Mouse (Mus musculus): ENCODE measurements around the gene Shank3. TPM values are rescaled to one million over a fixed set of nuclear protein-coding genes. Genes with fewer than 3 reads are reported as not detected.

Gene Shank3
- total RNA-seq, 2 experiments from 2014 or later: 196 to 229 TPM

DNA sequence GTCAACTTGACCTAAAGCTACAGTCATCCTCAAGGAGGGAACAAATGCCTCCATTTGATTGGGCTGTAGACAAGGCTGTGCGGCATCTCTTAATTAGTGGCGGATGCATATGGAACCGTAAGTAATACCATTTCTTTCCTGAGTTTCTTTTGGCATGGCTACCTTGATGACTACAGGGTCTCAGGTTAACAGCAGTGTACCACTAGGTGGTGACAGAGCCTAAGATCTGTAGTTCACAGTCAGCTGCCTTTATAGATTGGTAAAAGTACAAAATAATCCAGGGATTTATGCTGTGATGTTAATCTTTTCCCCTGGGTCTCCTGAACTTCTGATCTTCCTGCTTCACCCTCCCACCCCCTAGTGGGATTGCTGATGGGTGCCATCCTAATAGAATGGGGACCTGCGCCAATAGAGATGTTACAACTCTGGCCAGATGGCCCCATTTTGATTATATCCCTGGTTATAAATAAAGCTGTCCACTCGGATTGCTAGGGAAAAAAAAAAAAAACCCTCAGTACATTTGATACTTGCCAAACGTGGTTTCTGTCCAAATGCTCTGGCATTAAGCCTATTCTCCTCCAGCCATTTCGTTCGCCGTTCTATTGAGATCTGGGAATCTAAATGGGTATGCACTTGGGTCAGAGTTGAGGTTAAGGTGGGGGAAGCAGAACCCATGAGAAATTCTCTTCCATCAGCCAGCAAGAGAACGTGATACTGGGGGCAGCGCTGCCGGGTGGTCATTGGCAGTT is 106.6 kb downstream of the Shank3 start:
- DNase-seq (ENCODE audit: low spot score in 2 of 2): no peak
- intact Hi-C loops (cut with DNase I): no loop called here

DNA sequence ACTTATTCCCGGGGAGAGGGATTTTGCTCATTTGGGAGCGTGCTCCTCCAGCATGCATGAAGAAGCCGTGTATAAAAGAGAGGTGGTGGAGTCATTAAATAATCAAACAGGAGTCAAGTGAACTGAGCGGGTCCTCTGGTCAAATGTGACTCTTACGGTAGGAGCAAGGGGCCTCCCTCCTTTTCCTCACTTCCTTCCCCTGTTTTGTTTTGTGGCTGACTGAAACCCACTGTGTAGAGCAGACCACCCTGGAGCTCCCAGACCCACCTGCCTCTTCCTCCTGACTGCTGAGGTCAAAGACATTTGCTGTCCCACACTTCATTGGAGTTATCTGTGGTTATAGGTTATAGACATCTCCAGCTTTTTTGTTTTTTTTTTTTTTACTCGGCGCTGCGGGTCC is 108.1 kb downstream of the Shank3 start:
- intact Hi-C loops (cut with DNase I): no loop called here
- DNase-seq (ENCODE audit: low spot score in 2 of 2): no peak

DNA sequence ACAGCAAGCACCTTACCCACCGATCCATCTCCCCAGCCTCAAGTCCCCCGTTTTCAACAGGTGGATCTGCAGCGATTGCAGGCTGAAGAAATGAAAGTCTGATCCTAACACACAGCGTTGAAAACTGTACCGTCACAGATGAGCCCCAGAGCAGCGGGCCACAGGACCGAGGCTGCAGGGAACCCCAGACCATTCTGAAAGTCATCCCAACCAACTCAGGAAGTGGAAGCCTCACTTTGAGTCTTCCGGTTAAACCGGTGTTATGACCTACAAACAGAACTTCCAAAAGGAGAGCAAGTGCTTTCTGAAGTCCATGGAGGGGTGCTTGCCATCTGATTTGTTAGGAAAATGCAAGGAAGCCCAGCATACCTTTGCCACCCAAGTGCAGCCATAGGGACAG is 108.5 kb downstream of the Shank3 start:
- DNase-seq (ENCODE audit: low spot score in 2 of 2): no peak
- intact Hi-C loops (cut with DNase I): no loop called here

Other genes starting within 250 kb of the Shank3 start
- gene Sbf1, start 184.3 kb upstream of the Shank3 start, total RNA-seq (2021): 100 to 1,000 TPM; 241 to 247 TPM
- gene Adm2, start 176.9 kb upstream of the Shank3 start, total RNA-seq (2021): not detected
- gene Miox, start 165.2 kb upstream of the Shank3 start, total RNA-seq (2021): not detected
- 10 to 100 TPM; 16.9 to 18.5 TPM for gene Lmf2, start 144.0 kb upstream of the Shank3 start, total RNA-seq (2021)
- gene Ncaph2, start 143.9 kb upstream of the Shank3 start, total RNA-seq (2021): 100 to 1,000 TPM in 1 of 2 experiments, 10 to 100 TPM in 1; 89.8 to 109 TPM
- 10 to 100 TPM; 24.0 to 32.2 TPM for gene Sco2, start 125.8 kb upstream of the Shank3 start, total RNA-seq (2021)
- gene Tymp, start 122.6 kb upstream of the Shank3 start, total RNA-seq (2021): 1 to 10 TPM; 1.2 to 1.5 TPM
- 1 to 10 TPM in 1 of 2 experiments, under 1 TPM in 1; 0.66 to 1.9 TPM for gene Odf3b, start 120.3 kb upstream of the Shank3 start, total RNA-seq (2021)
- under 1 TPM; 0.39 to 0.41 TPM for gene Klhdc7b, start 114.7 kb upstream of the Shank3 start, total RNA-seq (2021)
- gene Syce3, start 89.1 kb upstream of the Shank3 start, total RNA-seq (2021): not detected
- 1 to 10 TPM in 1 of 2 experiments, not detected in 1; 3.6 TPM for gene Cpt1b, start 73.8 kb upstream of the Shank3 start, total RNA-seq (2021)
- 1 to 10 TPM; 1.7 to 4.1 TPM for gene C730034F03Rik, start 70.0 kb upstream of the Shank3 start, total RNA-seq (2021)
- under 1 TPM in 1 of 2 experiments, not detected in 1; 0.72 TPM for gene Gm44502, start 69.9 kb upstream of the Shank3 start, total RNA-seq (2021)
- gene Chkb, start 69.7 kb upstream of the Shank3 start, total RNA-seq (2021): 10 to 100 TPM; 41.0 to 41.2 TPM
- 100 to 1,000 TPM; 221 to 233 TPM for gene Mapk8ip2, start 45.7 kb upstream of the Shank3 start, total RNA-seq (2021)
- 10 to 100 TPM; 31.7 to 36.1 TPM for gene Arsa, start 22.2 kb upstream of the Shank3 start, total RNA-seq (2021)
- 1 to 10 TPM in 1 of 2 experiments, under 1 TPM in 1; 0.91 to 2.3 TPM for gene Acr, start 68.7 kb downstream of the Shank3 start, total RNA-seq (2021)
- gene Rabl2, start 92.3 kb downstream of the Shank3 start, total RNA-seq (2021): 10 to 100 TPM; 30.4 to 42.5 TPM

All from left cerebral cortex, postnatal 36 days (tissue).